Mouse (Mus musculus): ENCODE data around the gene Dcaf10. TPM values are rescaled to one million over a fixed set of nuclear protein-coding genes. Genes with fewer than 3 reads are reported as not detected.
A peak's percentile ranks its signal among the peaks of the same experiment; 100 is the strongest.

The Dcaf10 gene
- total and polyA plus RNA-seq, 3 experiments = 4.2 to 11.3 (median 10.8) TPM

- Histone ChIP-seq H3K27me3 (ENCODE audit: control insufficient read depth, insufficient read depth, low read length) (no peaks in the 10 kb centered on the region), H3K27ac (no peak overlapping the region)
- intact Hi-C loops (cut with DNase I) = no loop called here
Observed at GRCm38 (mm10) chr4:45311056-45311455, 30.8 kb upstream of the Dcaf10 start.

GRCm38 (mm10) chr4:45320159-45320816 is 21.6 kb upstream of the Dcaf10 start:
- no peaks in the 10 kb centered on the region for H3K27me3 ChIP-seq (ENCODE audit: control insufficient read depth, insufficient read depth, low read length)
- no peaks in the 10 kb centered on the region; the same call in 1 of the 2 replicates for H3K4me1 ChIP-seq (ENCODE audit: control insufficient read depth, insufficient read depth, low read length)
- H3K79me2 ChIP-seq (replicated peaks; ENCODE audit: control insufficient read depth, insufficient read depth, low read length) = no peaks in the 10 kb centered on the region
- under 1% methylated on average over 56 of the region's 56 CpGs for WGBS
- peak overlapping the region; percentile 99 for H3K4me3 ChIP-seq
- TF ChIP-seq EP300 (IDR thresholded peaks at IDR 0.05; ENCODE audit: insufficient read depth, low read depth, low read length) (0 out of 2 replicates have a peak, but pooled peaks have one; percentile 59), CTCF (IDR thresholded peaks at IDR 0.05) (no peak; the same call in 1 of the 2 replicates), POLR2A (IDR thresholded peaks at IDR 0.05; ENCODE audit: insufficient read depth, low read depth, low read length) (peak; percentile 82)
- DNase-seq = peak; percentile 87 to 89
- H3K9ac ChIP-seq (ENCODE audit: low read depth, low read length) = peak overlapping the region; percentile 84
- peaks cover 8% of the 10 kb centered on the region for H3K36me3 ChIP-seq (ENCODE audit: control insufficient read depth, insufficient read depth, low read length)
- intact Hi-C loops (cut with DNase I) = loop anchor here (1.0 kb wide), 1 partner anchor 21 kb away; no protein-coding TSS in a partner anchor
- peak overlapping the region; percentile 92 for H3K27ac ChIP-seq

More at GRCm38 (mm10) chr4:45311056-45311455, 30.8 kb upstream of the Dcaf10 start:
- H3K4me3 ChIP-seq = no peak overlapping the region
- no peak overlapping the region for H3K9ac ChIP-seq (ENCODE audit: low read depth, low read length)
- TF ChIP-seq EP300 (IDR thresholded peaks at IDR 0.05; ENCODE audit: insufficient read depth, low read depth, low read length) (no peak), POLR2A (IDR thresholded peaks at IDR 0.05; ENCODE audit: insufficient read depth, low read depth, low read length) (no peak)
- H3K36me3 ChIP-seq (ENCODE audit: control insufficient read depth, insufficient read depth, low read length) = no peaks in the 10 kb centered on the region
- H3K4me1 ChIP-seq (ENCODE audit: control insufficient read depth, insufficient read depth, low read length) = no peaks in the 10 kb centered on the region
- no peak for DNase-seq
- WGBS = 98% methylated on average over 2 of the region's 2 CpGs
- H3K79me2 ChIP-seq (replicated peaks; ENCODE audit: control insufficient read depth, insufficient read depth, low read length) = no peaks in the 10 kb centered on the region

DNA sequence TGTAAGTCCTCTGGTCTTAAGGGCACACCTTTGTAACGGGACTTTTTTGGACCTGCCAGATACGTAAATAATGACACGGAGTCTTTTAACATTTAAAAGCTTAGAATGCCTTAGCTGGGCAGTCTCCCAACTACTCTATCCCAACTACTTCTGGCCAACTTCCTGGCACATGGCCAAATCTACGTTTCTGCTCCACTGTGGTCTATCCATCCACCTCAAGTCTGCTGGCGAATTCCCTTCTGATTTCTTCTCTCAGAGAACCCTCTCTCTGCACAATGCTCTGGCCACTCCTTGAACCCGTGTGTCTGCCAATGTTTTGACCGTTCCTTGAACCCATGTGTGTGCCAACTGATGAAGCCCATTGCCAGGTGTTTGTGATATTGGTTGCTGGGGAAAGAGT is 10.8 kb upstream of the Dcaf10 start:
- intact Hi-C loops (cut with DNase I) = no loop called here
- TF ChIP-seq POLR2A (IDR thresholded peaks at IDR 0.05; ENCODE audit: insufficient read depth, low read depth, low read length) (no peak), EP300 (IDR thresholded peaks at IDR 0.05; ENCODE audit: insufficient read depth, low read depth, low read length) (no peak), CTCF (IDR thresholded peaks at IDR 0.05) (no peak)

DNA sequence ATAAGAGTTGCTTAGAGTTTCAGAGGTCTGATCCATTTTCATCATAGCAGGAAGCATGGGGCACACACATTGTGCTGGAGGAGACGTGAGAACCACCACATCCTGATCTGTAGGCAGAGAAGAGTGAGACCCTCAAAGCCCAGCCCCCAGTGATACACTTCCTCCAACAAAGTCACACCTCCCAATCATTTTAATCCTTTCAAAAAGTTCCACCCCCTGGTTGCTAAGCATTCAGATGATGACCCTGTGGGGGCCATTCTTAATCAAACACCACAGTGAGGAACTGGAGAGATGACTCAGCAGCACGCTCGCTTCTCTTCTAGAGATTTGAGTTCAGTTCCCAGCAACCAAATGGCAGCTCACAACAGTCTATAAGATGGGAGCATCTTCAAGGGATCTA is 9.4 kb upstream of the Dcaf10 start:
- Histone ChIP-seq H3K9ac (ENCODE audit: low read depth, low read length) (no peak overlapping the region), H3K27me3 (ENCODE audit: control insufficient read depth, insufficient read depth, low read length) (no peaks in the 10 kb centered on the region), H3K4me1 (ENCODE audit: control insufficient read depth, insufficient read depth, low read length) (no peaks in the 10 kb centered on the region), H3K36me3 (ENCODE audit: control insufficient read depth, insufficient read depth, low read length) (no peaks in the 10 kb centered on the region), H3K27ac (no peak overlapping the region), H3K79me2 (replicated peaks; ENCODE audit: control insufficient read depth, insufficient read depth, low read length) (no peaks in the 10 kb centered on the region), H3K4me3 (no peak overlapping the region)
- intact Hi-C loops (cut with DNase I) = no loop called here
- 46% methylated on average over 3 of the region's 3 CpGs for WGBS
- no peak for DNase-seq
- no peak for TF ChIP-seq POLR2A (IDR thresholded peaks at IDR 0.05; ENCODE audit: insufficient read depth, low read depth, low read length)
- TF ChIP-seq CTCF (IDR thresholded peaks at IDR 0.05) = no peak
- TF ChIP-seq EP300 (IDR thresholded peaks at IDR 0.05; ENCODE audit: insufficient read depth, low read depth, low read length) = no peak

More for the DNA sequence above, 10.8 kb upstream of the Dcaf10 start:
- Histone ChIP-seq H3K27me3 (ENCODE audit: control insufficient read depth, insufficient read depth, low read length) (no peaks in the 10 kb centered on the region), H3K36me3 (ENCODE audit: control insufficient read depth, insufficient read depth, low read length) (no peaks in the 10 kb centered on the region), H3K4me1 (ENCODE audit: control insufficient read depth, insufficient read depth, low read length) (no peaks in the 10 kb centered on the region), H3K9ac (ENCODE audit: low read depth, low read length) (no peak overlapping the region), H3K4me3 (no peak overlapping the region), H3K79me2 (replicated peaks; ENCODE audit: control insufficient read depth, insufficient read depth, low read length) (no peaks in the 10 kb centered on the region), H3K27ac (no peak overlapping the region)
- DNase-seq = no peak
- 64% methylated on average over 7 of the region's 7 CpGs for WGBS

- intact Hi-C loops (cut with DNase I) = loop anchor here (1.0 kb wide), 1 partner anchor 21 kb away; no protein-coding TSS in a partner anchor
- Histone ChIP-seq H3K4me1 (ENCODE audit: control insufficient read depth, insufficient read depth, low read length) (peaks cover 7% of the 10 kb centered on the region), H3K27ac (peak overlapping the region; percentile 90), H3K4me3 (peak overlapping the region; percentile 78; the same call in 1 of the 2 replicates), H3K9ac (ENCODE audit: low read depth, low read length) (no peak overlapping the region), H3K79me2 (replicated peaks; ENCODE audit: control insufficient read depth, insufficient read depth, low read length) (no peaks in the 10 kb centered on the region; the same call in 1 of the 2 replicates), H3K27me3 (ENCODE audit: control insufficient read depth, insufficient read depth, low read length) (no peaks in the 10 kb centered on the region), H3K36me3 (ENCODE audit: control insufficient read depth, insufficient read depth, low read length) (peaks cover 7% of the 10 kb centered on the region)
- no peak for DNase-seq
- TF ChIP-seq CTCF (IDR thresholded peaks at IDR 0.05) (no peak), EP300 (IDR thresholded peaks at IDR 0.05; ENCODE audit: insufficient read depth, low read depth, low read length) (no peak), POLR2A (IDR thresholded peaks at IDR 0.05; ENCODE audit: insufficient read depth, low read depth, low read length) (no peak)
- WGBS = 57% methylated on average over 9 of the region's 9 CpGs
Observed at GRCm38 (mm10) chr4:45341226-45341625, 675 bp upstream of the Dcaf10 start.
